ENCODE assay signal across 23 mouse cellular contexts in genomic region chr15:3381413-3381812, GRCm38 (mm10).
DNase-seq lines count a peak whose midpoint lies in the region; ATAC-seq and TF ChIP-seq lines count a peak whose summit lies in the region.
"Had no signal": no experiment of that assay in that cellular context is flagged by ENCODE, and none has a peak within 500 bp of the region (broad histone marks: within the 10 kb centered on the region; RNA-seq: fewer than 3 reads in every experiment).

No protein-coding gene starts in this region.

- H3K9ac ChIP-seq in intestine, embryonic 14.5 days (ENCODE audit: low read length), result no peak overlapping the region
- H3K9ac ChIP-seq in intestine, embryonic 15.5 days, result no peak overlapping the region
- H3K9ac ChIP-seq in lung, embryonic 15.5 days, result no peak overlapping the region
- H3K9ac ChIP-seq in stomach, embryonic 14.5 days (replicated peaks; ENCODE audit: low read depth, low read length), result no peak overlapping the region
- H3K9ac ChIP-seq: embryonic facial prominence, embryonic 13.5 days; forebrain, embryonic 12.5 days; heart, embryonic 15.5 days had no signal

- ATAC-seq in intestine, embryonic 14.5 days (replicated peaks; ENCODE audit: low FRiP score, low TSS enrichment, low read depth), result no peak
- no peak for ATAC-seq in intestine, embryonic 15.5 days
- peak; percentile 77; the same call in 1 of the 2 replicates for ATAC-seq in lung, embryonic 15.5 days (ENCODE audit: borderline replicate concordance, extremely low read depth, low FRiP score, low TSS enrichment)
- ATAC-seq in stomach, embryonic 14.5 days (ENCODE audit: insufficient number of reproducible peaks, insufficient read depth, low FRiP score, low read depth), result no peak
- ATAC-seq: CD4-positive, CD25-positive, alpha-beta regulatory T cell, adult 4 months; forebrain, embryonic 16.5 days had no signal

- intact Hi-C loops in left cerebral cortex, adult 2 months (cut with DNase I), result no loop called here

- no peaks in the 10 kb centered on the region for H3K36me3 ChIP-seq in intestine, embryonic 14.5 days (ENCODE audit: control insufficient read depth, insufficient read depth, low read length)
- H3K36me3 ChIP-seq in intestine, embryonic 15.5 days, result no peaks in the 10 kb centered on the region
- H3K36me3 ChIP-seq in lung, embryonic 15.5 days, result no peaks in the 10 kb centered on the region
- no peaks in the 10 kb centered on the region for H3K36me3 ChIP-seq in stomach, embryonic 14.5 days (ENCODE audit: control insufficient read depth, insufficient read depth, low read length)
- H3K36me3 ChIP-seq: embryonic facial prominence, embryonic 13.5 days; forebrain, embryonic 12.5 days; G1E; heart, embryonic 15.5 days had no signal

- TF ChIP-seq CTCF in left cerebral cortex, adult 2 months (IDR thresholded peaks at IDR 0.05), result no peak

- no peak overlapping the region for H3K4me2 ChIP-seq in intestine, embryonic 14.5 days (ENCODE audit: low read length)
- no peak overlapping the region for H3K4me2 ChIP-seq in intestine, embryonic 15.5 days (replicated peaks)
- H3K4me2 ChIP-seq in lung, embryonic 15.5 days, result no peak overlapping the region
- no peak overlapping the region for H3K4me2 ChIP-seq in stomach, embryonic 14.5 days (replicated peaks; ENCODE audit: low read depth, low read length)
- H3K4me2 ChIP-seq: embryonic facial prominence, embryonic 13.5 days; forebrain, embryonic 12.5 days; heart, embryonic 11.5 days; heart, embryonic 15.5 days had no signal

- H3K4me3 ChIP-seq in intestine, embryonic 14.5 days (ENCODE audit: low read depth, low read length), result no peak overlapping the region
- no peak overlapping the region for H3K4me3 ChIP-seq in intestine, embryonic 15.5 days (replicated peaks)
- H3K4me3 ChIP-seq in lung, embryonic 15.5 days, result no peak overlapping the region
- no peak overlapping the region for H3K4me3 ChIP-seq in stomach, embryonic 14.5 days (ENCODE audit: low read depth, low read length)
- no peak overlapping the region for H3K4me3 ChIP-seq in left cerebral cortex, adult 2 months
- H3K4me3 ChIP-seq: embryonic facial prominence, embryonic 13.5 days; forebrain, embryonic 12.5 days; heart, adult 2 months; heart, embryonic 15.5 days had no signal

- 0 out of 2 replicates have a peak, but pooled peaks cover 7% of the 10 kb centered on the region for H3K4me1 ChIP-seq in intestine, embryonic 14.5 days (replicated peaks; ENCODE audit: control insufficient read depth, insufficient read depth, low read length)
- no peaks in the 10 kb centered on the region for H3K4me1 ChIP-seq in intestine, embryonic 15.5 days (replicated peaks)
- peaks cover 9% of the 10 kb centered on the region for H3K4me1 ChIP-seq in lung, embryonic 15.5 days
- H3K4me1 ChIP-seq in stomach, embryonic 14.5 days (ENCODE audit: control insufficient read depth, insufficient read depth, low read length), result 0 out of 2 replicates have a peak, but pooled peaks cover 8% of the 10 kb centered on the region
- H3K4me1 ChIP-seq: forebrain, embryonic 12.5 days; heart, embryonic 15.5 days had no signal

- 18% methylated on average over 6 of the region's 6 CpGs for WGBS in intestine, embryonic 14.5 days
- WGBS in intestine, embryonic 15.5 days, result 30% methylated on average over 6 of the region's 6 CpGs
- WGBS in lung, embryonic 15.5 days, result 22% methylated on average over 6 of the region's 6 CpGs
- 18% methylated on average over 6 of the region's 6 CpGs for WGBS in stomach, embryonic 14.5 days

- no peaks in the 10 kb centered on the region for H3K9me3 ChIP-seq in intestine, embryonic 14.5 days (ENCODE audit: control insufficient read depth, low read length)
- no peaks in the 10 kb centered on the region for H3K9me3 ChIP-seq in intestine, embryonic 15.5 days
- H3K9me3 ChIP-seq in lung, embryonic 15.5 days, result no peaks in the 10 kb centered on the region
- H3K9me3 ChIP-seq in stomach, embryonic 14.5 days (ENCODE audit: control insufficient read depth, low read depth, low read length), result no peaks in the 10 kb centered on the region
- H3K9me3 ChIP-seq: embryonic facial prominence, embryonic 13.5 days; forebrain, embryonic 12.5 days; G1E; heart, embryonic 15.5 days had no signal

- H3K27me3 ChIP-seq in intestine, embryonic 14.5 days (replicated peaks; ENCODE audit: control insufficient read depth, insufficient read depth, low read length), result no peaks in the 10 kb centered on the region
- no peaks in the 10 kb centered on the region for H3K27me3 ChIP-seq in intestine, embryonic 15.5 days (replicated peaks)
- no peaks in the 10 kb centered on the region for H3K27me3 ChIP-seq in lung, embryonic 15.5 days
- no peaks in the 10 kb centered on the region for H3K27me3 ChIP-seq in stomach, embryonic 14.5 days (ENCODE audit: control insufficient read depth, insufficient read depth, low read length)
- H3K27me3 ChIP-seq: embryonic facial prominence, embryonic 13.5 days; forebrain, embryonic 12.5 days; heart, embryonic 15.5 days had no signal

- peak overlapping the region; percentile 40; the same call in 1 of the 2 replicates for H3K27ac ChIP-seq in intestine, embryonic 14.5 days (ENCODE audit: low read depth)
- H3K27ac ChIP-seq in intestine, embryonic 15.5 days, result no peak overlapping the region
- peak overlapping the region; percentile 35; the same call in 1 of the 2 replicates for H3K27ac ChIP-seq in lung, embryonic 15.5 days
- H3K27ac ChIP-seq in stomach, embryonic 14.5 days (ENCODE audit: low read length), result peak overlapping the region; percentile 66; the same call in 1 of the 2 replicates
- H3K27ac ChIP-seq in left cerebral cortex, adult 2 months, result no peak overlapping the region
- H3K27ac ChIP-seq: embryonic facial prominence, embryonic 13.5 days; forebrain, embryonic 12.5 days; heart, adult 2 months; heart, embryonic 15.5 days had no signal

- no peak for DNase-seq in intestine, embryonic 14.5 days (ENCODE audit: low spot score)
- DNase-seq in lung, postnatal 14 days, result no peak
- peak; percentile 20 for DNase-seq in yolk sac, embryonic 10.5 days (ENCODE audit: low spot score)
- no peak for DNase-seq in cerebellum, adult 8-10 months
- no peak for DNase-seq in left cerebral cortex, adult 2 months (ENCODE audit: extremely low spot score in 1 of 2, low spot score in 2 of 2)
- DNase-seq: adrenal gland, adult 8-10 months; B cell, adult 2 months; cerebellum, adult 11-12 months; cerebellum, adult 9-11 months; cerebellum, postnatal 36 days; gastrocnemius, postnatal 10 days; heart, adult 2 months; heart, postnatal 14 days had no signal

Comparison
In these comparisons a context has a peak if more than half of its experiments do, and no peak if none do; other contexts are left out.
1. H3K27ac ChIP-seq: peak in intestine, embryonic 14.5 days (single experiment), lung, embryonic 15.5 days (single experiment) and stomach, embryonic 14.5 days (single experiment); none in intestine, embryonic 15.5 days (single experiment) and left cerebral cortex, adult 2 months (single experiment).